Mouse (Mus musculus) midbrain, embryonic 11.5 days (tissue): Measurements from ENCODE around the gene Vrk2. TPM values are rescaled to one million over a fixed set of nuclear protein-coding genes. Genes with fewer than 3 reads are reported as not detected.
A peak's percentile ranks its signal among the peaks of the same experiment; 100 is the strongest.

Experiments used
- ATAC-seq: fragments of 200-750 bp; cut with Nextera tagmentation; 2 replicates; pipeline ENCODE4 v1.8.0; 2017; ENCODE audit warnings: moderate TSS enrichment, moderate library complexity; ENCODE audit not compliant: low FRiP score
- DNase-seq: peaks from one replicate; pipeline ENCODE4 v3.0.0; 2015; ENCODE audit warnings: low spot score; ENCODE audit errors: missing footprints
- H3K27ac ChIP-seq: fragments of 300-500 bp; sonication (generic); 2 replicates; pipeline ENCODE4 v1.5.1; 2014; ENCODE audit warnings: low read depth, low read length
- H3K27me3 ChIP-seq: fragments of 300-500 bp; sonication (generic); 2 replicates; pipeline ENCODE4 v1.6.1; 2014; ENCODE audit warnings: mild to moderate bottlenecking, low read length, moderate library complexity, mixed read lengths; ENCODE audit not compliant: control insufficient read depth, insufficient read depth
- H3K36me3 ChIP-seq: fragments of 300-500 bp; sonication (generic); 2 replicates; pipeline ENCODE4 v1.6.1; 2014; ENCODE audit warnings: mild to moderate bottlenecking, low read length, moderate library complexity, mixed read lengths; ENCODE audit not compliant: control insufficient read depth, insufficient read depth
- H3K4me1 ChIP-seq: fragments of 300-500 bp; sonication (generic); 2 replicates; pipeline ENCODE4 v1.6.1; 2014; ENCODE audit warnings: low read length; ENCODE audit not compliant: control insufficient read depth, insufficient read depth
- H3K4me2 ChIP-seq: fragments of 300-500 bp; sonication (generic); 2 replicates; pipeline ENCODE4 v1.6.1; 2014; ENCODE audit warnings: mild to moderate bottlenecking, moderate library complexity
- H3K4me3 ChIP-seq: fragments of 300-500 bp; sonication (generic); 2 replicates; pipeline ENCODE4 v1.5.1; 2014; ENCODE audit warnings: low read depth, low read length
- H3K9ac ChIP-seq: fragments of 300-500 bp; sonication (generic); 2 replicates; pipeline ENCODE4 v1.6.1; 2014; ENCODE audit warnings: low read length
- H3K9me3 ChIP-seq: fragments of 300-500 bp; sonication (generic); 2 replicates; pipeline ENCODE4 v1.6.1; 2016; ENCODE audit warnings: low read length; ENCODE audit not compliant: control insufficient read depth
- WGBS: fragments of 180-500 bp; shearing (Covaris S2); extraction: QIAGEN DNeasy Blood & Tissue Kit; methylation state at CpG from one replicate; pipeline ENCODE4 v1.1.7; 2014; 5-methylcytosine and 5-hydroxymethylcytosine counted together
- polyA plus RNA-seq: library from polyadenylated mRNA; unstranded; fragments of >200 nt; fragmentation: Nextera tagmentation; extraction: Ambion mirVana; gene quantifications from 2 replicates; pipeline ENCODE4 v1.2.1, GENCODE M21; 2014

The Vrk2 gene
- polyA plus RNA-seq, 1 experiment from 2014 or later = 32.7 TPM

DNA sequence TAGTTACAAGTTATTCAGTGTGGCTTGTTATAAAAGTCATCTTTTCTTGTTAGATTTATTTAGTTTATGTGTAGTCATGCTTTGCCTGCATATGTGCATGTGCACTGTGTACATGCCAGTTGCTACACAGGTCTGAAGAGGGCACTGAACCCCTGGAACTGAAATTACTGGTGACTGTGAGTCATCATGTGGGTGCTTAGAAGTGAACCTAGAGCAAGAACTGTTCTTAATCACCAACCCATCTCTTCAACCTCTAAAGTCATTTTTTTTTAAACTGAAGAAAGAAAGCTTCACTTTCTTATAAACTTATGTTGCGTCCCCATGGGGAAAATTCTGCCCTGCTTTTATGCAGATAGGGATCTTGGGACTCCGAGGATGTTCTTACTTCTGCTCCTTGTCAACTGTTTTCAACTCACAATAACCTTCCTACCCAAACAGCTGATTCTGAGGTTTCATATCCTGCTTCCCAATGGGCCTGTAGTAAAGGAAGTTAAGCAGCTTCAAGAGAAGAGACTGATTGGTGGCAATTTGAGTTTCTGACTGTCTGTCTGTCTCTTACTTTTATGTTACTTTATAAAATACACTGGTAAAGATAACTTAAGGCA lies 7.9 kb upstream of the Vrk2 start:
- ATAC-seq = no peak
- 80% methylated on average over 2 of the region's 2 CpGs for WGBS
- Histone ChIP-seq H3K4me2 (no peak overlapping the region), H3K4me1 (no peaks in the 10 kb centered on the region), H3K27me3 (no peaks in the 10 kb centered on the region), H3K4me3 (no peak overlapping the region), H3K27ac (no peak overlapping the region), H3K9ac (no peak overlapping the region), H3K36me3 (no peaks in the 10 kb centered on the region), H3K9me3 (no peaks in the 10 kb centered on the region)
- no peak for DNase-seq

DNA sequence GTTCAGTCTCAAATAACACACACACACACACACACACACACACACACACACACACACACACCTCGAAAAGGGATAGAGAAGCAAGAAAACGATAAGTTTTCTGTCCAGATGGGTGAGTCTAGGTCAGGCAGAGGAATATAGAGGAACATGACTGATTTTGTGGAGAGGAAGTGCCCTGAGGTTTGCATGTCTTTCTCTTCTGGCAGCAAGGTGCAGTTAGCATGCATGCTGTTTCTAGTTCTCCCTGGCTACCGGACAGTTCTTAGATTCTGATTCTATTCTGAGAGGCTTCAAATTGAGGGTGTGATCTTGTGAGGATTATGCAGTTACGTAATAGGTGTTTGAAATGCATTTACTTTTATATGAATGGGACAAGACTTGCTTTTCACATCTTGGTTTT lies 6.9 kb upstream of the Vrk2 start:
- Histone ChIP-seq H3K9ac (no peak overlapping the region), H3K27me3 (no peaks in the 10 kb centered on the region), H3K4me3 (no peak overlapping the region), H3K4me1 (no peaks in the 10 kb centered on the region), H3K4me2 (no peak overlapping the region), H3K27ac (no peak overlapping the region), H3K9me3 (no peaks in the 10 kb centered on the region), H3K36me3 (no peaks in the 10 kb centered on the region)
- no peak for DNase-seq
- ATAC-seq = no peak
- 83% methylated on average over 4 of the region's 4 CpGs for WGBS

DNA sequence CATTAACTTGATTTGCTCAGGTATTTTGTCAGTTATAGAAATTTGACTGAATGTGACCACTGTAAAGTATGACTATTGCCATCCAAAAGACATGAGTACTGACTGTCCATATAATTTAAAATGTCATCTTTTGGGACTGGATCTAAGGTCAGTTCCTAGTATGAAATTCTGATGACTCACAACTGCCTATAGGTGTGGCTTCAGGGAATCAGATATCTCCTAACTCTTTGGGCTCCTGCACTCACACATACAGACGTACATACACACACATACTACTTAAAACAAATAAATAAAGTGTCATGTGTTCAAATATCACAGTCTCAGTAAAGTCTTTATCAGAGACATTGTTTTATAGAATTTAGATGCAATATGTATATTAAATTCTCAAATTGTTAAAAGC lies 5.1 kb upstream of the Vrk2 start:
- Histone ChIP-seq H3K9me3 (no peaks in the 10 kb centered on the region), H3K36me3 (no peaks in the 10 kb centered on the region), H3K4me3 (no peak overlapping the region), H3K27ac (no peak overlapping the region), H3K9ac (no peak overlapping the region), H3K4me1 (no peaks in the 10 kb centered on the region; the same call in 1 of the 2 replicates), H3K4me2 (no peak overlapping the region), H3K27me3 (no peaks in the 10 kb centered on the region)
- DNase-seq (no peak), ATAC-seq (no peak)
- WGBS = 88% methylated on average over 1 of the region's 1 CpGs

DNA sequence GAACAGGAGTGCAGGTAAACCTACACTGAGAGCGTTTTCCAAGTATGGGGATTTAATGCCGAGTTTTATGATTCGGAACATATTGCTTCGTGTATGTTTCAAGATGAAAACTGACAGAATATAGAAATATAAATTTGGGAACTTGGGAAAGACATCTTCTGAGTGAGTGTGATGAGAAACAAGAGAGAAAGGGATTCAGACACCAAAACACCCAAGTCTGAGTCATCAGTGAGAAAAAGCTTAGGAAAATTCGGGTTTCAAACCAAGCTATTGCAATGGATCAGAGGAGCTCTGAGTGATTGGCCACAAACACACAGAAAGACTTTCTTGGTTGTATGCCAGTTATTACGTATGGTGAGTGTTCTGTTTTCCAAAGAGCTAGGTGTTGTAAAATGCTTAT lies 4.0 kb upstream of the Vrk2 start:
- H3K27ac ChIP-seq = no peak overlapping the region
- DNase-seq (no peak), ATAC-seq (no peak)
- no peaks in the 10 kb centered on the region for H3K36me3 ChIP-seq
- H3K9me3 ChIP-seq = no peaks in the 10 kb centered on the region
- peaks cover 2% of the 10 kb centered on the region; the same call in 1 of the 2 replicates for H3K4me1 ChIP-seq
- 87% methylated on average over 6 of the region's 6 CpGs for WGBS
- no peaks in the 10 kb centered on the region for H3K27me3 ChIP-seq
- no peak overlapping the region for H3K4me2 ChIP-seq
- no peak overlapping the region for H3K4me3 ChIP-seq
- H3K9ac ChIP-seq = no peak overlapping the region

DNA sequence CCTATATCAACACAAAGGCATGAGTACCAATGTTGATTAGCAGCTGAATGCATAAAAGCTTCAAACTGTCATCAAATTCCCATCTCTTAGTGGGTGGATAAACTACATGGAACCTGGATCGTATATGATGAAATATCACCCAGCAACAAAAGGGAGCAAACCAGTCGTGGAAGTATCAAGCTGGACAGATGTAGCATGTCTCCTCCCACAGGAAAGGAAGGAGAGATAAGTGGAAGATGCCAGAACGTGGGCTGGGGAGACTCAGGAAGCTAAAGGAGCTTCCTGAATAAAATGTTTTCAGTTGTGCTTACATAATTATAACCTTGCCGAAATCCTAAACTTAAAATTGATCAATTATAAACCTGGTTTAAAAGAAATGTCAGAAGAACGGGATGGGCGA lies 3.3 kb upstream of the Vrk2 start:
- Histone ChIP-seq H3K4me1 (peaks cover 4% of the 10 kb centered on the region; the same call in 1 of the 2 replicates), H3K36me3 (no peaks in the 10 kb centered on the region), H3K9ac (no peak overlapping the region), H3K27ac (no peak overlapping the region), H3K4me3 (no peak overlapping the region), H3K9me3 (no peaks in the 10 kb centered on the region), H3K27me3 (no peaks in the 10 kb centered on the region), H3K4me2 (no peak overlapping the region)
- DNase-seq (no peak), ATAC-seq (no peak)
- 84% methylated on average over 6 of the region's 6 CpGs for whole genome bisulfite sequencing

DNA sequence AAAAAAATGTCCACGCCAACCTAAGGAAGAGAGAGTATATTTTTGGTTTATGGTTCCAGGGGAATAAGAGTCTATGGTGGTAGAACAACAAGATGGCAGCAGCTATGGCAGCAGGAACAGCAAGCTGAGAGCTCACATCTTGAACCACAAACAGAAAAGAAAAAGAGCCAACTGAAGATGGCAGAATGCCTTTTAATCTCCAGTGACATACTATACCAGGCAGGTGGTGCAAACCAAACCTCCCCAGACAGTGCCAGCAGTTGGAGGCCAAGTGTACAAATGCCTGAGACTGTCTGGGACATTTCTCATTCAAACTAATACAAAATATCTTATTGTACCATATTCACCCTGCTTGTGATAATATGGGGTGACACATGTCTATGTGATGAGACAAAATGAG lies 2.4 kb upstream of the Vrk2 start:
- H3K9me3 ChIP-seq = no peaks in the 10 kb centered on the region
- no peak overlapping the region for H3K4me3 ChIP-seq
- no peak overlapping the region for H3K27ac ChIP-seq
- no peak overlapping the region for H3K9ac ChIP-seq
- peaks cover 4% of the 10 kb centered on the region; the same call in 1 of the 2 replicates for H3K4me1 ChIP-seq
- 85% methylated on average over 1 of the region's 1 CpGs for WGBS
- no peaks in the 10 kb centered on the region for H3K27me3 ChIP-seq
- no peaks in the 10 kb centered on the region for H3K36me3 ChIP-seq
- ATAC-seq (no peak), DNase-seq (no peak)
- H3K4me2 ChIP-seq = no peak overlapping the region

DNA sequence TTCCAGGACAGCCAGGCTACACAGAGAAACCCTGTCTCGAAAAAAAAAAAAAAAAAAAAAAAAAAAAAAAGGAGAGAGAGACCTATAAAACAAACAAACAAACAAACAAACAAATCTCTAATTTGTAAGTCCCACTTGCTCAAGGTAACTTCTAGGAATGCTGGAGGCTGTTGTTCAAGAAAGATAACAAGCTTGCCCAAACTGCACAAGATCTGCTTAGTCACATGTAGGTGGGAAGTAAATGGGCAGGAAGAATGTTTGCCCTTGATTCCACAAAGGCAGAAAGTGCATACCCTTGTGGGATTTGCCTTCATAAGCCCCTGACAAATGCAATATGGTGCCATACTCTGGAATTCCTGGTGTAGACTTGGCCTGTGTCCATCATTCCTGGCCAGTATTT lies 688 bp upstream of the Vrk2 start:
- Histone ChIP-seq H3K4me2 (no peak overlapping the region), H3K27me3 (no peaks in the 10 kb centered on the region), H3K36me3 (no peaks in the 10 kb centered on the region), H3K27ac (no peak overlapping the region), H3K4me1 (peaks cover 7% of the 10 kb centered on the region; the same call in 1 of the 2 replicates), H3K9me3 (no peaks in the 10 kb centered on the region), H3K9ac (no peak overlapping the region), H3K4me3 (no peak overlapping the region)
- ATAC-seq = no peak
- no peak for DNase-seq
- WGBS = 75% methylated on average over 1 of the region's 1 CpGs

DNA sequence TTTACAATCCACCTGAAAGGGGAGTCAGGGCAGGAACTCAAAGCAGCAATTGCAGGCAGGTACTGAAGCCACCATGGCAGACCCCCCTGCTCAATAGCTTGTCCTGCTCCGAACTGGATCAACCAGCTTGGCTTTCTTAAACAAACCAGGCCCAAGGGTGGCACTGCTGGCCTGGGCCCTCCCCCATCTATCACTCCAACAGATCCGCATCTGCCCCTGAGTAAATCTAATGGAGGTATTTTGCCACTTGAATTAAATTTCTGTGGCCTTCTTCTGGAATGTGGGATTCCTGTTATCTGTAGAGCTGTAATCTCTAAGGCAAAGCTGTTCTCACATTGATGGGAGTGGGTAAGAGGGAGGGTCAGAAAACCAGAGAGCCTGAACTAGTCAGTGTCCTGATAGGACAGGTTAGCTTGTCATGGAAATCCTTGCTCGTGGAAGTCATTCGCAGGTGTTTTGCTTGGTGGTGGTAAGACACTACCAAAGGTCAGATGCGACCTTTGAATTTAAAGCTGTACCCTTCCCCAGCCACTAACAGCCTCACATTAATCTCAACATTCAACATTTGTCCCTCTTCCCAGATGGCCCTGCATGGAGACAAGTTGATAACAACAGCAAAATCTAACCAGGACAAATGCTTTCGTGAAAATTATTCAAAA lies 1.3 kb downstream of the Vrk2 start:
- ATAC-seq (no peak), DNase-seq (peak; percentile 90)
- peak overlapping the region; percentile 93 for H3K9ac ChIP-seq
- H3K27ac ChIP-seq = peak overlapping the region; percentile 68; the same call in 1 of the 2 replicates
- H3K27me3 ChIP-seq = no peaks in the 10 kb centered on the region
- H3K36me3 ChIP-seq = no peaks in the 10 kb centered on the region
- no peaks in the 10 kb centered on the region for H3K9me3 ChIP-seq
- H3K4me2 ChIP-seq = peak overlapping the region; percentile 71
- H3K4me3 ChIP-seq = peak overlapping the region; percentile 68
- peaks cover 9% of the 10 kb centered on the region; the same call in 1 of the 2 replicates for H3K4me1 ChIP-seq
- 25% methylated on average over 6 of the region's 6 CpGs for WGBS

DNA sequence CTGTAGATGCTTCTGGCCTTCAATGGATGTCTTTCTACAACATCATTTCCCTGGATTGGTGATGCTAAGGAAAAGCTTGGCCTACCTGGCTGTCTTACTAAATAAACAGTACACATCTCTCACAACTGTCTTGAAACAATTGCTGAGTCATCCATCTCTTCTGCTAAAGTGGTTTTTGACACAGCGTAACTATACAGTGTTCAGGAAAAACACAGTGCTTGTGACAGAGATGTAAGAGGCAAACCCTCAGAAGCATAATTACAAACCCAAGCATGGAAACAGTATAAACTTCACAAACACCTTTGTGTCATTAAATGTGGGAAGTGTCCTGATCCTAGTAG lies 6.6 kb downstream of the Vrk2 start:
- WGBS = 95% methylated on average over 1 of the region's 1 CpGs
- no peaks in the 10 kb centered on the region for H3K27me3 ChIP-seq
- ATAC-seq (no peak), DNase-seq (no peak)
- no peak overlapping the region for H3K27ac ChIP-seq
- H3K4me2 ChIP-seq = no peak overlapping the region
- no peak overlapping the region for H3K4me3 ChIP-seq
- no peaks in the 10 kb centered on the region for H3K36me3 ChIP-seq
- no peak overlapping the region for H3K9ac ChIP-seq
- peaks cover 5% of the 10 kb centered on the region; the same call in 1 of the 2 replicates for H3K4me1 ChIP-seq
- H3K9me3 ChIP-seq = no peaks in the 10 kb centered on the region
